Mouse (Mus musculus) adrenal gland (tissue): ENCODE measurements at regions not wholly inside any gene's neighbourhood (a gene's known extent, or its start where the extent isn't known, plus 50 kb on each side); places are given as distances from the start of the nearest gene placed in this dataset.

Experiments used
- intact Hi-C: fragments of 180-260 bp; cut with DNase I; formaldehyde crosslinking; loops from one replicate; pipeline ENCODE4 v1.15.1; 2025

DNA sequence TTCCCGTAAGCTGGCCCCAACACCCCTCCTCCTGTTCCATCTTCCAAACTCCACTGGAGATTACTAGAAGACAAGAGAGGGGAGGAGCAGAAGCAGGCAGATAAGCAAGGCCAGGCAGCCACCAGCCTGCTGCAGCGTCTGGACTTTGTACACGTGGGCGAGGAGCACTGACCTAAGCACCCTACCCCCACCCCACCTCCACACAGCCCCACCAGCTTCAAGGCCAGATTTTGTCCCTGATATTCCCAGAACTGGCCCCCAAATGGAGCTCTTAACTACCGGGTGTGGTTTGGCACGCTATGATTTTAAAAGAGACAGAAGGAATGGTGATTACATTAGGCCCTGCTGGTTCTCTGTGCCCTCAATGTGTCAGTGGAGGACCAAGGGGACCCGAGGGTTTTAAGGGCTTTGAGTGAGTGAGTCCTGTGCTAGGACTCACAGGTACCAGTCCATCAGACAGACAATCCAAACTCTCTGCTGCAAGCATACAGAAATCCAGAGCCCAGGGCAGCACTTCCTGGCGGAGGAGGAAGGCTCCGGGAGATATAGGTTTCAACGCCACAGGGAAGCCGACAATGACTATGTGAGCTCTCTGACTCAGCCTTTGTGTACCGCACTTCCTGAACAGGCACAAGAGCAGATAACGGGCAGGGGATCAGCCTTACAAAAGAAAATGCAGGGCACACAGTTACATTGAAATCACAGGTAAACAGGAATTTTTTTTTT lies 72.0 kb upstream of the Mgme1 start:
- intact Hi-C loops = no loop called here
